Mouse (Mus musculus): ENCODE results near the gene Rgs16. TPM values are rescaled to one million over a fixed set of nuclear protein-coding genes. Genes with fewer than 3 reads are reported as not detected.

Gene Rgs16
- total RNA-seq, 2 experiments from 2014 or later, result 8.4 to 9.5 TPM

DNA sequence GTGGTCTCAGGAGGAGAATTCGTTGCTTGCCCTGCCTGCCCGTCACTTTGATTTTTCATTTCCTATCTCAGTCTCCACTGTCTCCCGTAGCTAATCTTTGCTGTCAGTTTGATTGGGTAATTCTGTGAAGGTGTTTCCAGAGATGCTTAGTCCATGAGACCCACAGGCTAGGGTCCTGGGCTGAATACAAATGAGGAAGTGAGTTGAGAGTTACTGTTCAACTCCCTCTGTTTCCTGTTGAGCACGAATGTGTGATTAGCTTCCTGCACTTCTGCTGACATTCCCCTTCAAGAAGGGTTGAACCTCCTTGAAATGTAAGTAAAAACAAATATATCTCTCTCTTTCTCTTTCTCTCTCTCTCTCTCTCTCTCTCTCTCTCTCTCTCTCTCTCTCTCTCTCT lies 45.5 kb downstream of the Rgs16 start:
- intact Hi-C loops (cut with DNase I), result no loop called here
- DNase-seq (ENCODE audit: low spot score in 2 of 2), result no peak

DNA sequence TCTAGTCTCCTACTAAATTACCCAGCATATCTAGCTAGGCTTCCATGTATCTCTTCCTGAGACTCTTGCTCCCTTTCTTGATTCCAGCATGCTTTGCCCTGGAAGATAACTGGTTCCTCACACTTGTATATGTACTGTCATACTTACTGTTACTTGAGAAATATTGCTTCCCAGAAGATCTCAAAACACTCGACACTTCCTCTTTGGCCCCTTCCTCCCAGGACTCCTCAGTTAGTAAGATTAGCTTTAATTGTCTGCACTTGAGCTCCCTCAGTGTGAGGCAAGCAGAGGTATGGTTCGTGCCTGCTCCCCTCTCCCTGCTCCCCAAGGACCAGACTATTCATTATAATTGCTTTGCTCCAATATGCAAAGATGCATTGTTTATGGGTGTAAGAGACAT lies 50.6 kb downstream of the Rgs16 start:
- no peak for DNase-seq (ENCODE audit: low spot score in 2 of 2)
- intact Hi-C loops (cut with DNase I), result loop anchor here (5.0 kb wide), 1 partner anchor 542 kb away; no protein-coding TSS in a partner anchor

DNA sequence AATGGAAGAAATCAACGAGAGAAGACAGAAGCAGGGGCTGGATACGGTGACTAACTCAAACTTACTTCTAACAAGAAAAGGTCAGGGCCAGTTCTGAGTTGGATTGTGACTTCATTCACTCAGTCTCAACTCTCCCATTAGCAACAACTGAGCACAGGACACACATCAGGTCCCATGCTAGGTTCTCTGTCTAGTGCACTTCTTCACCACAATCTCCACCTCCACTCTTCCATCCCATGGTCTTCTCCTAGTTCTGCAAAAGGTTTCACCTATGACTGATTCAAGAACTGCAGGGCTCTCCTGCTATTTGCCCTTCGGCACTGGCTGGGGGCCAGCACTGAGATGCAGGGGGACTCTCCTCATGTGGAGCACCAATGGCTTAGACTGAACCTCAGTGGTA lies 54.1 kb downstream of the Rgs16 start:
- DNase-seq (ENCODE audit: low spot score in 2 of 2), result no peak
- intact Hi-C loops (cut with DNase I), result loop anchor here (5.0 kb wide), 1 partner anchor 538 kb away; no protein-coding TSS in a partner anchor

Other genes with a start within 250 kb of the Rgs16 start
- gene Npl, start 190.3 kb upstream of the Rgs16 start, total RNA-seq (2021), result 1 to 10 TPM; 3.8 to 6.1 TPM
- gene Rgs8, start 87.3 kb upstream of the Rgs16 start, total RNA-seq (2021), result 10 to 100 TPM; 61.6 to 65.5 TPM
- gene Rnasel, start 9.1 kb downstream of the Rgs16 start, total RNA-seq (2021), result 10 to 100 TPM; 10.1 to 10.6 TPM
- gene Rgsl1, start 103.8 kb downstream of the Rgs16 start, total RNA-seq (2021), result 1 to 10 TPM; 1.3 to 2.3 TPM
- not detected for gene Teddm1b, start 134.0 kb downstream of the Rgs16 start, total RNA-seq (2021)
- not detected for gene Teddm1a, start 151.4 kb downstream of the Rgs16 start, total RNA-seq (2021)
- 1,000 to 10,000 TPM; 1,847 to 2,050 TPM for gene Glul, start 159.6 kb downstream of the Rgs16 start, total RNA-seq (2021)
- 1 to 10 TPM; 3.6 to 3.9 TPM for gene Teddm2, start 159.9 kb downstream of the Rgs16 start, total RNA-seq (2021)